In genomic region chr4:59340714-59341113, GRCm38 (mm10) we compare ENCODE assay signal across 8 mouse cellular contexts.
A peak's percentile ranks its signal among the peaks of the same experiment; 100 is the strongest.
DNase-seq lines count a peak whose midpoint lies in the region; ATAC-seq and TF ChIP-seq lines count a peak whose summit lies in the region.

No protein-coding gene starts in this region.

- no peaks in the 10 kb centered on the region for H3K79me2 ChIP-seq in MEL (ENCODE audit: control insufficient read depth, insufficient read depth, low read length, poor library complexity)

- WGBS in hindbrain, embryonic 10.5 days = 0% methylated on average over 3 of the region's 3 CpGs
- WGBS in lung, embryonic 16.5 days = 2% methylated on average over 3 of the region's 3 CpGs

- H3K36me3 ChIP-seq in MEL (ENCODE audit: control insufficient read depth in 1 of 2, insufficient read depth in 2 of 2, low read length in 2 of 2) = peaks cover 3 to 15% of the 10 kb centered on the region in 2 experiments
- H3K36me3 ChIP-seq in hindbrain, embryonic 10.5 days = no peaks in the 10 kb centered on the region
- no peaks in the 10 kb centered on the region for H3K36me3 ChIP-seq in lung, embryonic 16.5 days (ENCODE audit: control insufficient read depth, insufficient read depth, low read length)

- peak; percentile 85 for TF ChIP-seq RAD21 in MEL (IDR thresholded peaks at IDR 0.05; ENCODE audit: low read depth, low read length)

- no peak for TF ChIP-seq POLR2A in MEL (IDR thresholded peaks at IDR 0.05; ENCODE audit: control insufficient read depth in 1 of 2, insufficient read depth in 1 of 2, low read depth in 1 of 2, low read length in 2 of 2, poor library complexity in 1 of 2)

- ATAC-seq in lung, embryonic 16.5 days (ENCODE audit: low read depth) = peak; percentile 75

- H3K27ac ChIP-seq in MEL (ENCODE audit: control insufficient read depth, low read depth, low read length) = no peak overlapping the region
- no peak overlapping the region for H3K27ac ChIP-seq in hindbrain, embryonic 10.5 days
- no peak overlapping the region for H3K27ac ChIP-seq in lung, embryonic 16.5 days (ENCODE audit: low read length)

- peak; percentile 88 for DNase-seq in MEL (ENCODE audit: low read depth, low spot score)
- peak; percentile 73 to 86 for DNase-seq in cerebellum, adult 18-20 months
- peak; percentile 78 for DNase-seq in forelimb bud, embryonic 11.5 days (ENCODE audit: low read depth, low spot score)
- DNase-seq in hindbrain, embryonic 10.5 days (ENCODE audit: low spot score) = peak; percentile 85
- peak; percentile 82 for DNase-seq in layer of hippocampus, adult 9-10 months (ENCODE audit: low spot score)
- DNase-seq in ovary, postnatal 36 days (ENCODE audit: low spot score) = peak; percentile 86
- DNase-seq in thymus, postnatal 14 days = peak; percentile 93

- no peak for TF ChIP-seq EP300 in MEL (IDR thresholded peaks at IDR 0.05; ENCODE audit: low read depth in 1 of 2, low read length in 2 of 2)

- no peak overlapping the region for H3K4me2 ChIP-seq in lung, embryonic 16.5 days (ENCODE audit: low read depth, low read length)

- H3K9ac ChIP-seq in MEL (ENCODE audit: control insufficient read depth, low read depth, low read length, poor library complexity, severe bottlenecking) = no peak overlapping the region
- H3K9ac ChIP-seq in lung, embryonic 16.5 days (ENCODE audit: low read length) = no peak overlapping the region

- no peaks in the 10 kb centered on the region for H3K27me3 ChIP-seq in MEL (ENCODE audit: control insufficient read depth in 1 of 2, insufficient read depth in 2 of 2, low read length in 2 of 2)
- no peaks in the 10 kb centered on the region for H3K27me3 ChIP-seq in hindbrain, embryonic 10.5 days (ENCODE audit: insufficient read depth, poor library complexity, severe bottlenecking)
- H3K27me3 ChIP-seq in lung, embryonic 16.5 days (ENCODE audit: control insufficient read depth, insufficient read depth, low read depth, low read length) = no peaks in the 10 kb centered on the region

- no peaks in the 10 kb centered on the region for H3K4me1 ChIP-seq in MEL (ENCODE audit: control insufficient read depth in 1 of 2, insufficient read depth in 2 of 2, low read length in 2 of 2)
- H3K4me1 ChIP-seq in hindbrain, embryonic 10.5 days (replicated peaks) = no peaks in the 10 kb centered on the region
- peaks cover 11% of the 10 kb centered on the region for H3K4me1 ChIP-seq in lung, embryonic 16.5 days (replicated peaks; ENCODE audit: control insufficient read depth, insufficient read depth, low read length)

- no peaks in the 10 kb centered on the region for H3K9me3 ChIP-seq in MEL (replicated peaks; ENCODE audit: insufficient read depth, low read length)
- H3K9me3 ChIP-seq in hindbrain, embryonic 10.5 days = no peaks in the 10 kb centered on the region
- H3K9me3 ChIP-seq in lung, embryonic 16.5 days (ENCODE audit: control insufficient read depth, low read length) = no peaks in the 10 kb centered on the region

- no peak overlapping the region for H3K4me3 ChIP-seq in MEL (ENCODE audit: control insufficient read depth in 1 of 2, insufficient read depth in 1 of 2, low read depth in 2 of 2, low read length in 2 of 2)
- no peak overlapping the region for H3K4me3 ChIP-seq in hindbrain, embryonic 10.5 days
- H3K4me3 ChIP-seq in lung, embryonic 16.5 days (ENCODE audit: low read length) = no peak overlapping the region

- peak; percentile 77 to 92 (median 82) for TF ChIP-seq CTCF in MEL (IDR thresholded peaks at IDR 0.05 in 2 of 3, conservative IDR thresholded peaks at IDR 0.05 in 1 of 3; ENCODE audit: control insufficient read depth in 1 of 3, insufficient read depth in 1 of 3, low read depth in 2 of 3, low read length in 3 of 3, poor library complexity in 1 of 3, severe bottlenecking in 1 of 3)

TF ChIP-seq in MEL, 35 proteins besides CTCF, POLR2A, EP300 and RAD21:
- TF ChIP-seq GATA1 (IDR thresholded peaks at IDR 0.05; ENCODE audit: low read depth, low read length) (no peak), MAZ (IDR thresholded peaks at IDR 0.05; ENCODE audit: low read depth, low read length) (0 out of 2 replicates have a peak, but pooled peaks have one; percentile 20), SIN3A (IDR thresholded peaks at IDR 0.05; ENCODE audit: low read length) (peak; percentile 50; the same call in 1 of the 2 replicates), MYC (IDR thresholded peaks at IDR 0.05; ENCODE audit: low read depth, low read length) (no peak), ZC3H11A (IDR thresholded peaks at IDR 0.05; ENCODE audit: low read depth, low read length) (peak; percentile 96), SMC3 (IDR thresholded peaks at IDR 0.05; ENCODE audit: low read depth, low read length) (peak; percentile 96)
TF ChIP-seq in MEL: peak in this region for 4.
